Mouse (Mus musculus): Measurements from ENCODE around the gene Gda.

GRCm38 (mm10) chr19:21376445-21377218, 96.6 kb downstream of the Gda start:
- TF ChIP-seq CTCF (IDR thresholded peaks at IDR 0.05; ENCODE audit: control insufficient read depth, insufficient read depth, insufficient replicate concordance, low read depth, low read length) (no peak), POLR2A (IDR thresholded peaks at IDR 0.05; ENCODE audit: control insufficient read depth, low read depth, low read length) (no peak)

All from testis, adult 2 months (tissue).